Mouse (Mus musculus) erythroblast, embryonic 14.5 days (primary cell): ENCODE measurements around the gene Wwp2.

Experiments used
- GATA1 ChIP-seq: IDR thresholded peaks from 2 replicates; pipeline ENCODE4 v1.6.1; 2012; ENCODE audit warnings: low read length, inconsistent platforms, mixed read lengths
- TAL1 ChIP-seq: IDR thresholded peaks from 3 replicates; pipeline ENCODE4 v1.6.1; 2012; ENCODE audit warnings: low read length, inconsistent platforms, mixed read lengths

DNA sequence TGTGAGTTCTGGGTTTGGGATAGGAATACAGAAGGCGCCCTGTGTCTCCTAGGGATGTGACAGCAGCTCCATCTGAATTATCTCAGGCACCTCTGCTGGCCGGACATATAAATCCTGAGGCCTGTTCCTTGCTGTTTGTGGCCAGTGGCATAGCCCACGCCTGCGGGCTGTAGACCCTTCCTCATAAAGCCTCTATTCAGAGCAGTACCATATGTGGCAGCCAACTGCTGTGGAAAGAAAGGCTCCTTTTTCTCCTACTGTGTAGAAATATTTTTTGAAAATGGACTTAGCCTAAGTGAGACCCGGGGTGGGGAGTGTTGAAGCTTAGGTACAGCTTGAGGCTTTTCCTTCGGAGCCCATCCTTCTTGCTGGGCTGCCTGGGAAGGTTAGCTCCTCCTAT is 22.1 kb downstream of the Wwp2 start:
- TF ChIP-seq TAL1 (no peak), GATA1 (no peak)
